Mouse (Mus musculus): ENCODE data around the gene Sccpdh. TPM values are rescaled to one million over a fixed set of nuclear protein-coding genes. Genes with fewer than 3 reads are reported as not detected.
"Not testable (repeated sequence)": the region's sequence is repeated elsewhere in the genome, so short reads cannot be mapped to it uniquely, and the experiment has no call there.

Gene Sccpdh
- polyA plus RNA-seq, 1 experiment from 2014 or later = 113 TPM

DNA sequence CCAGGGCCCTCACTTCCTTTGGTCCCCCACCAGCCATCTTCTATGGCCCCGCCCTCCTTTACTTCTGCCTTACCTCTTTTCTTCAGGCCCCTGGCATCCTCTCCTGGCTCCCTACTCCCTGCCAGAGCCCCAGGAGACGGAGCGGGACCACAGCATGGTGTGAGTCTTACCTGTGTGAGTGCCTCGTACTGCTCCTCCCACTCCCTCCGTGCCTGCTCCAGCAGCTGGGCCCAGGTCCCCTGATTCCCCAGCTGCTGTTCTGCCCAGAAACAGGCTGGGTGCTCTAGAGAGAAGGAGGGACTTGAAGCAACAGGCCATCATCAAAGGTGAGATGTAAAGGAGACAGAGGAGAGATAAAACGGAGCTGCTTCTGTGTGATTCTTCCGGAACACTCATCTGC lies 44.6 kb downstream of the Sccpdh start:
- Histone ChIP-seq H3K4me3 (ENCODE audit: low read depth, low read length) (no peak overlapping the region), H3K27me3 (replicated peaks; ENCODE audit: control insufficient read depth, insufficient read depth, low read length) (no peaks in the 10 kb centered on the region), H3K36me3 (ENCODE audit: control insufficient read depth, insufficient read depth) (no peaks in the 10 kb centered on the region), H3K4me2 (replicated peaks; ENCODE audit: low read depth) (no peak overlapping the region), H3K9me3 (ENCODE audit: control insufficient read depth) (no peaks in the 10 kb centered on the region), H3K9ac (ENCODE audit: low read depth, low read length) (no peak overlapping the region), H3K27ac (ENCODE audit: low read depth, low read length) (no peak overlapping the region), H3K4me1 (replicated peaks; ENCODE audit: control insufficient read depth, insufficient read depth, low read length) (no peaks in the 10 kb centered on the region)
- 87% methylated on average over 7 of the region's 7 CpGs for WGBS
- no peak for TF ChIP-seq CTCF (IDR thresholded peaks at IDR 0.05; ENCODE audit: low read depth)
- ATAC-seq = no peak

DNA sequence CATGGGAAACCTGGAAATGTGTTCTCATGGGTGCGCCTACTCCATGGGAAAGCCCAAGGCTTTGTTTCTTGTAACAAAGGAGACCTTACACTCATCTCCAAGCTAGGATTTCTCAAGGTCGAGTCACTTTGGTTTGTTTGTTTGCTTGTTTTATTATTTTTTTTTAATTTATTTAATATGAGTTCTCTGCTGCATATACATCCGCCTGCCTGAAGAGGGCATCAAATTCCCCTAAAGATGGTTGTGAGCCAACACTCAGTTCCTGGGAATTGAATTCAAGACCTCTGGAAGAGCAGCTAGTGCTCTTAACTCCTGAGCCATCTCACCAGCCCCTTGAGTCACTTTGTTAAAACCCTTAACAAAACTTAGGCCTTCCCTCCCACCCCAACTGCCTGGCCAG lies 45.4 kb downstream of the Sccpdh start:
- Histone ChIP-seq H3K4me3 (ENCODE audit: low read depth, low read length) (no peak overlapping the region), H3K4me2 (replicated peaks; ENCODE audit: low read depth) (no peak overlapping the region), H3K9me3 (ENCODE audit: control insufficient read depth) (no peaks in the 10 kb centered on the region), H3K9ac (ENCODE audit: low read depth, low read length) (no peak overlapping the region), H3K4me1 (replicated peaks; ENCODE audit: control insufficient read depth, insufficient read depth, low read length) (no peaks in the 10 kb centered on the region), H3K36me3 (ENCODE audit: control insufficient read depth, insufficient read depth) (no peaks in the 10 kb centered on the region), H3K27ac (ENCODE audit: low read depth, low read length) (no peak overlapping the region), H3K27me3 (replicated peaks; ENCODE audit: control insufficient read depth, insufficient read depth, low read length) (no peaks in the 10 kb centered on the region)
- TF ChIP-seq CTCF (IDR thresholded peaks at IDR 0.05; ENCODE audit: low read depth) = no peak
- WGBS = 89% methylated on average over 3 of the region's 3 CpGs
- no peak for ATAC-seq

DNA sequence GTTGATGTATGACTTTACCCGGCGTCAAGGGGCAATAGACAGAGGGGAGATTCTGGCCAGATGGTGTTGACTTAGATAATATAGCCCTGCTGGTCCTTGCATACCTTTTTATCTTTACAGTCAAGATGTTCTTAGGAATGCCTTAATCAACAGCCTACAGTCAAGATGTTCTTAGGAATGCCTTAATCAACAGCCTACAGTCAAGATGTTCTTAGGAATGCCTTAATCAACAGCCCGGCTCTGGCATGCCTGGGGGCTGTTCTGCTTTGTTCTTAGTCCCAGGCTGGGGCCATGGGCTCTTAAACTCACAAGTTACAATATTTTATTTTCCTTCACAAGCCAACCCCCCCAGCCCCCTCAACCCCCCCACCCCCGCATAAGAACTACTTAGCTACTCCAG lies 47.3 kb downstream of the Sccpdh start:
- not testable (repeated sequence) for H3K4me2 ChIP-seq (replicated peaks; ENCODE audit: low read depth); ATAC-seq; H3K9me3 ChIP-seq (ENCODE audit: control insufficient read depth); H3K4me1 ChIP-seq (replicated peaks; ENCODE audit: control insufficient read depth, insufficient read depth, low read length); H3K4me3 ChIP-seq (ENCODE audit: low read depth, low read length); H3K36me3 ChIP-seq (ENCODE audit: control insufficient read depth, insufficient read depth); H3K27ac ChIP-seq (ENCODE audit: low read depth, low read length); H3K9ac ChIP-seq (ENCODE audit: low read depth, low read length); H3K27me3 ChIP-seq (replicated peaks; ENCODE audit: control insufficient read depth, insufficient read depth, low read length)
- 72% methylated on average over 4 of the region's 4 CpGs for WGBS

DNA sequence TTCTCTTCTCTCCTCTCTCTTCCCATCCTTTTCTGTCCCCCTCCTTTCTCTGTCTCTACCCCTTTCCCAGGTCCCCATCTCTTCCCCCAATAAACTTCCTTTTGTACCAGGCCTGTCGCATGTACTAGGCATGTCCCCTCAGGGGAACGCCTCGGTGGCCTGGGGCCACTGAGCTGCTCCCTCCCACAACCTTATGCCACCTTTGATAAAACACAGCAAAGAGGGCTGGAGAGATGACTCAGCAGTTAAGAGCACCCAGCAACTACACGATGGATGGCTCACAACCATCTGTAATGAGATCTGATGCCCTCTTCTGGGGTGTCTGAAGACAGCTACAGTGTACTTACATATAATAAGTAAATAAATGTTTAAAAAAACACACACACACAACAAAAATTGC lies 47.8 kb downstream of the Sccpdh start:
- Histone ChIP-seq H3K9me3 (ENCODE audit: control insufficient read depth) (no peaks in the 10 kb centered on the region), H3K4me1 (replicated peaks; ENCODE audit: control insufficient read depth, insufficient read depth, low read length) (no peaks in the 10 kb centered on the region), H3K9ac (ENCODE audit: low read depth, low read length) (no peak overlapping the region), H3K27me3 (replicated peaks; ENCODE audit: control insufficient read depth, insufficient read depth, low read length) (no peaks in the 10 kb centered on the region), H3K4me3 (ENCODE audit: low read depth, low read length) (no peak overlapping the region), H3K36me3 (ENCODE audit: control insufficient read depth, insufficient read depth) (no peaks in the 10 kb centered on the region), H3K27ac (ENCODE audit: low read depth, low read length) (no peak overlapping the region), H3K4me2 (replicated peaks; ENCODE audit: low read depth) (no peak overlapping the region)
- 95% methylated on average over 4 of the region's 4 CpGs for WGBS
- TF ChIP-seq CTCF (IDR thresholded peaks at IDR 0.05; ENCODE audit: low read depth) = no peak
- no peak for ATAC-seq

DNA sequence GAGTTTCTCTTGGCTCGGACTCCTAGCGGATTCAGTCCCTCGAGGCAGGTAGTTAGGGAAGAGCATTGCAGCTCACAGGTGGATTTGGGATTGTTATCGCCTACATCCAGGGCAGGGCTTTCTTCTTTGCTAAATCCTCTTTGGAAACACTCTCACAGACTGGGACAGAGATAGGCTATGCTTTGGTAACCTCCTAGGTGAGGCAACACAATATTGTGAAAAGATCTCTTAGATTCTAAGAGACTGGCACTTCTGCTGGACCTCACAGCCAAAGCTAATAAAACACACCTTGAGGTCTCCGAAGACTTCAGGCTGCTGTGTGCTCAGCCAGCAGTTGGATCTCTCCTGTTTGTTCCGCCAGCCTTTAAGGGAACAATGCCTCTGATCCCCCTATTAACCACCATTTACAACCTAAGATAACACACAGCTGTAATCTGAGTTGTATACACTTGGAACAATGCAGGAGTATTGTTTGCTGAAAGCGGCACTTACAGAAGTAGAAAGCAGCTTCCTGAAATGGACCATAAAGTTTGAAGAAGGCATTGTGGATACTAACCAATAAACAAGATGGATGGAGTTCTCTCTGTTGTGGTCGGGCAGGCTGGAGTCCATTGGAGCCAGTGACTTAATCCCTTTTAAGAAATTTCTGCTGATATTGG lies 54.9 kb downstream of the Sccpdh start:
- peak; percentile 83 for ATAC-seq
- 41% methylated on average over 8 of the region's 8 CpGs for WGBS
- TF ChIP-seq CTCF (IDR thresholded peaks at IDR 0.05; ENCODE audit: low read depth) = no peak
- H3K9ac ChIP-seq (ENCODE audit: low read depth, low read length) = no peak overlapping the region
- no peaks in the 10 kb centered on the region for H3K36me3 ChIP-seq (ENCODE audit: control insufficient read depth, insufficient read depth)
- no peak overlapping the region for H3K4me2 ChIP-seq (replicated peaks; ENCODE audit: low read depth)
- no peak overlapping the region for H3K27ac ChIP-seq (ENCODE audit: low read depth, low read length)
- no peak overlapping the region for H3K4me3 ChIP-seq (ENCODE audit: low read depth, low read length)
- no peaks in the 10 kb centered on the region for H3K27me3 ChIP-seq (replicated peaks; ENCODE audit: control insufficient read depth, insufficient read depth, low read length)
- no peaks in the 10 kb centered on the region for H3K9me3 ChIP-seq (ENCODE audit: control insufficient read depth)
- no peaks in the 10 kb centered on the region for H3K4me1 ChIP-seq (replicated peaks; ENCODE audit: control insufficient read depth, insufficient read depth, low read length)

DNA sequence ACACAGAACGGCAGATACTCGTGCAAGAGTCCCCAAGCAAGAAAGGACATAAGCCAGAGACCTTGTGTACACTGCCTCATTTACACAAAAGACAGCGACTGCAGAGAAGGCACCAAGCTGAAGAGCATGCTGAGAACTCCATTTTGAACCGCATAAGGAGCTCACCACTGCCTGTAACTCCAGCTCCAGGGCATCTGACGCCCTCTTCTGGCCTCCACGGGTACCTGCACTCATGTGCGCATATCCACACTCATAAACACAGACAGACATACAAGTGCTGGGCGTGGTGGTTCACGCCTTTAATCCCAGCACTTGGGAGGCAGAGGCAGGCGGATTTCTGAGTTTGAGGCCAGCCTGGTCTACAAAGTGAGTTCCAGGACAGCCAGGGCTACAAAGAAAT lies 60.7 kb downstream of the Sccpdh start:
- TF ChIP-seq CTCF (IDR thresholded peaks at IDR 0.05; ENCODE audit: low read depth) = no peak
- Histone ChIP-seq H3K27me3 (replicated peaks; ENCODE audit: control insufficient read depth, insufficient read depth, low read length) (no peaks in the 10 kb centered on the region), H3K9me3 (ENCODE audit: control insufficient read depth) (no peaks in the 10 kb centered on the region), H3K4me3 (ENCODE audit: low read depth, low read length) (no peak overlapping the region), H3K27ac (ENCODE audit: low read depth, low read length) (no peak overlapping the region), H3K4me2 (replicated peaks; ENCODE audit: low read depth) (no peak overlapping the region), H3K36me3 (ENCODE audit: control insufficient read depth, insufficient read depth) (no peaks in the 10 kb centered on the region), H3K9ac (ENCODE audit: low read depth, low read length) (no peak overlapping the region), H3K4me1 (replicated peaks; ENCODE audit: control insufficient read depth, insufficient read depth, low read length) (no peaks in the 10 kb centered on the region)
- WGBS = 88% methylated on average over 10 of the region's 10 CpGs
- no peak for ATAC-seq

DNA sequence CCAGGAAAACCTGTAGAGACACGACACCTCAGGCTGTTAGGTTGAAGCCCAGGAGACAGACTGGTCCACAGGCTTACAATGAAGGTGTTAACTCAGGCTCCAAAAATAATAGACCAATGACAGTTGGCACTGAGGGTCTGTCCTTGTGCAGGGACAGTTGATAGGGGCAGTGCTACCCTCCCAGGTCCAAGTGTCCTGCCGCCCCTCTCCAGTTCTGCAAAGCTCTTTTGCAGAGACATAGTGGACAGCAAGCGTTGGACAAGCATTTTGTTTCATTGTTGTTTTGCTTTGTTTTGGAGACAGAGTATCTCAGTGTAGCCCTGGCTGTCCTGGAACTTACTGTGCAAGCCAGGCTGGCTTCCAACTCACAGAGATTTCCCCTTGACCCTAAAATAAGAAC lies 63.4 kb downstream of the Sccpdh start:
- no peak overlapping the region for H3K4me2 ChIP-seq (replicated peaks; ENCODE audit: low read depth)
- no peak overlapping the region for H3K4me3 ChIP-seq (ENCODE audit: low read depth, low read length)
- H3K27ac ChIP-seq (ENCODE audit: low read depth, low read length) = no peak overlapping the region
- H3K9me3 ChIP-seq (ENCODE audit: control insufficient read depth) = no peaks in the 10 kb centered on the region
- no peak for ATAC-seq
- H3K4me1 ChIP-seq (replicated peaks; ENCODE audit: control insufficient read depth, insufficient read depth, low read length) = no peaks in the 10 kb centered on the region
- H3K9ac ChIP-seq (ENCODE audit: low read depth, low read length) = no peak overlapping the region
- H3K27me3 ChIP-seq (replicated peaks; ENCODE audit: control insufficient read depth, insufficient read depth, low read length) = no peaks in the 10 kb centered on the region
- 88% methylated on average over 3 of the region's 3 CpGs for WGBS
- H3K36me3 ChIP-seq (ENCODE audit: control insufficient read depth, insufficient read depth) = no peaks in the 10 kb centered on the region
- TF ChIP-seq CTCF (IDR thresholded peaks at IDR 0.05; ENCODE audit: low read depth) = no peak
